Mouse (Mus musculus) E14TG2a.4 (cell line): ENCODE measurements around the gene Arih1.

ENCODE experiments used
- CTCF ChIP-seq: conservative IDR thresholded peaks from 2 replicates; pipeline ENCODE4 v1.5.1; 2014; ENCODE audit warnings: low read length
- NANOG ChIP-seq: IDR thresholded peaks from 2 replicates; pipeline ENCODE4 v1.6.1; 2014; ENCODE audit warnings: borderline replicate concordance, low read length, mixed read lengths
- POU5F1 ChIP-seq: IDR thresholded peaks from 2 replicates; pipeline ENCODE4 v1.6.1; 2014; ENCODE audit warnings: low read length, borderline replicate concordance

DNA sequence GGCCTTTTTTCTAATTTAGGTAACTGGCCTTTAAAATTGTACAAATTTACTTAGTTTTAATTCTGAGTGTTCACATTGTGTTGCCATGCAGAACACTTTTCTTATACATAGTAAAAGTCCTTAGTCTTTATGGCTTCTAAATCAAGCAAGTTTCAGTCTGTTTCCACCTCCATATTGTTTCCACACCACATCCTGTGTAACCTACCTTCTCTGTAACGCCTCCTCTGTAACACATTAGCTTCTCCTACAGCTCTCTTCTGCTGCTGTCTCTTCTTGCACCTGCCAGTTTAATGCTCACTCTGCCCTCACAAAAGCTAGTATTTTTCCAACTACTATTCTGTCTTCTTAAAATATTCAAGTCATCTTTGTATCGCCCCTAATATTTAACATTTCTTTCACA, 54.8 kb downstream of the Arih1 start:
- TF ChIP-seq CTCF (no peak), NANOG (no peak), POU5F1 (no peak)
